Mouse (Mus musculus) intestine, embryonic 16.5 days (tissue): ENCODE measurements at regions not wholly inside any gene's neighbourhood (a gene's known extent, or its start where the extent isn't known, plus 50 kb on each side); places are given as distances from the start of the nearest gene placed in this dataset.
A peak's percentile ranks its signal among the peaks of the same experiment; 100 is the strongest.

ENCODE experiments used
- ATAC-seq: fragments of 200-750 bp; cut with Nextera tagmentation; 2 replicates; pipeline ENCODE4 v1.8.0; 2017; ENCODE audit warnings: moderate TSS enrichment, moderate library complexity
- H3K27ac ChIP-seq: fragments of 300-500 bp; sonication (generic); 2 replicates; pipeline ENCODE4 v1.5.1; 2014; ENCODE audit warnings: mild to moderate bottlenecking, low read length
- H3K27me3 ChIP-seq: fragments of 300-500 bp; sonication (generic); replicated peaks from 2 replicates; pipeline ENCODE4 v1.6.1; 2014; ENCODE audit warnings: low read length, control low read depth, mixed read lengths; ENCODE audit not compliant: control insufficient read depth, insufficient read depth
- H3K36me3 ChIP-seq: fragments of 300-500 bp; sonication (generic); 2 replicates; pipeline ENCODE4 v1.6.1; 2014; ENCODE audit warnings: low read length, control low read depth; ENCODE audit not compliant: control insufficient read depth, insufficient read depth
- H3K4me1 ChIP-seq: fragments of 300-500 bp; sonication (generic); 2 replicates; pipeline ENCODE4 v1.6.1; 2014; ENCODE audit warnings: low read length, control low read depth, mixed read lengths; ENCODE audit not compliant: control insufficient read depth, insufficient read depth
- H3K4me2 ChIP-seq: fragments of 300-500 bp; sonication (generic); 2 replicates; pipeline ENCODE4 v1.6.1; 2014; ENCODE audit warnings: low read depth, low read length, control low read depth
- H3K4me3 ChIP-seq: fragments of 300-500 bp; sonication (generic); 2 replicates; pipeline ENCODE4 v1.5.1; 2014; ENCODE audit warnings: mild to moderate bottlenecking, low read length
- H3K9ac ChIP-seq: fragments of 300-500 bp; sonication (generic); 2 replicates; pipeline ENCODE4 v1.6.1; 2014; ENCODE audit warnings: low read depth, low read length
- H3K9me3 ChIP-seq: fragments of 300-500 bp; sonication (generic); 2 replicates; pipeline ENCODE4 v1.6.1; 2016; ENCODE audit warnings: low read length, control low read depth; ENCODE audit not compliant: control insufficient read depth
- WGBS: fragments of 180-500 bp; shearing (Covaris S2); extraction: QIAGEN DNeasy Blood & Tissue Kit; methylation state at CpG from one replicate; pipeline ENCODE4 v1.1.7; 2014; 5-methylcytosine and 5-hydroxymethylcytosine counted together

DNA sequence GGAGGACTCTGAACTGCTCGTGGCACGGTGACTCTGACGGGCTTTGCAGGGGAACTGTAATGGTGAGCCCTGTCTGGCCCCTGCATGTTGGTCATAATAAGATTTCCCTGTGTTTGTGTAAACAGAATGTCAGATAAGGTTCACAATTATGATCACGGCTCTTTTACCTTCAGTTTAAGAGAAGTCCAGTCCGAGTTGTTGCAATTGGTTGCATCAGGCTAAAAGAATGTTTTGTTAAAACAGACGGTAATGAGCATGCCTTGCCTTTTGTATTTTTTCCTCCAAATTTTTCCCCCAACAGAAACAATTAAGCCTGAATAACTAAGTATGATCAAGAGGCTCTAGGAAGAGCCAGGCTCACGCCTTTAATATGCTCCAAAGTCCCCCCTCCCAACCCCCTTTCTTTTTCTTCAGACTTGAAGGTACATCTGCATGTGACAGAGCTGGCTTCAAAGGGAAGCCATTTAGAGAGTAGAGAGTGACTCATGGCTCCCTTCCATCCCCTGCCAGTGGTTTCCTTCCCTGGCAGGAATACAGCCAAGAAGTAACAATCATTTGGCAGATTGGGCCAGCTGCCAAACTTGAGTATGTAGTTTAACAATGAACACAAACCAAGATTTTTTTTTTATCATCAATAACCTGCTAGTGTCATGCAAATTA is 93.3 kb upstream of the Meis1 start:
- Histone ChIP-seq H3K27me3 (no peaks in the 10 kb centered on the region), H3K4me2 (no peak overlapping the region), H3K4me3 (no peak overlapping the region), H3K4me1 (no peaks in the 10 kb centered on the region), H3K9me3 (no peaks in the 10 kb centered on the region), H3K27ac (no peak overlapping the region), H3K9ac (no peak overlapping the region), H3K36me3 (no peaks in the 10 kb centered on the region)
- no peak for ATAC-seq
- 35% methylated on average over 7 of the region's 7 CpGs for WGBS

DNA sequence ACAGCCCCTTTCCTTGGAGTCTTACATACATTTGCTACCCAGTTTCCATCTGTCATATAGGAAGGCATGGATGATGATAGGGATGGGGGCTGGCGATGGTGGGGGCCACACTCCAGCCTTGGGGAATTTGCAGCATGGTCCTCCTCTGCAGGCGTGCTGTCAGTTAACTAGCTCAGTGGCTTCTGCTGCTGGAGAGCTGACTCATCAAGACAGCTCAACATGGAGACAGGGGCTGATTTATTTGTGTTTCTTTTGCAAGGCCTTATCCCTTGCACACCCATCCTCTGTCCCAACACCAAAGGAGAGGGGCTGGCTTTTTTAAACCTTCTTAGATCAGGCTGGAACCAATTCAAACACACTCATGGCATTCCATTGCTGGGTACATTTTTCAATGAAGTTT is 98.3 kb upstream of the Meis1 start:
- H3K4me2 ChIP-seq, result no peak overlapping the region
- ATAC-seq, result no peak
- no peaks in the 10 kb centered on the region for H3K36me3 ChIP-seq
- no peak overlapping the region for H3K27ac ChIP-seq
- 78% methylated on average over 2 of the region's 2 CpGs for WGBS
- no peaks in the 10 kb centered on the region for H3K9me3 ChIP-seq
- peaks cover 5% of the 10 kb centered on the region; the same call in 1 of the 2 replicates for H3K4me1 ChIP-seq
- H3K27me3 ChIP-seq, result no peaks in the 10 kb centered on the region
- H3K4me3 ChIP-seq, result no peak overlapping the region
- H3K9ac ChIP-seq, result no peak overlapping the region

DNA sequence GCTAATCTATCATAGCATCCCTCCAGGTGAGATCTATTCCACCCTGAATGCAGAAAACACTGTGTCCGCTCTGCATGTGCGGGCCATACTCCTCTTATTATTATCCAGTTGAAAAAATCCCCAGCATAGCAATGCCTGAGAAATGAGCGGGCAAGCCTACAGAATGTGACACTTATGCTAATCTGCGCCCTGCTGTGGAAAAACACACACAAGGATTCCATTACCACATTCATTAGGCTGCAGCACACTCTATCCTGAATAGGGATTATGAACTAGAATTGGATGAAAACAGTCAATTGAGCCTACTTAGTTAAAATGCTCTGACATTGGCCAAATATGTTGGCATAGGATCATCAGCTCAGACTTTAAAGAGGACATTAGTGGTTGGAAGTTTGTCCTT is 99.5 kb upstream of the Meis1 start:
- ATAC-seq, result no peak
- WGBS, result 81% methylated on average over 4 of the region's 4 CpGs
- no peaks in the 10 kb centered on the region for H3K36me3 ChIP-seq
- H3K4me3 ChIP-seq, result no peak overlapping the region
- no peak overlapping the region for H3K4me2 ChIP-seq
- no peak overlapping the region for H3K9ac ChIP-seq
- peaks cover 5% of the 10 kb centered on the region; the same call in 1 of the 2 replicates for H3K4me1 ChIP-seq
- H3K27me3 ChIP-seq, result no peaks in the 10 kb centered on the region
- no peaks in the 10 kb centered on the region for H3K9me3 ChIP-seq
- H3K27ac ChIP-seq, result no peak overlapping the region

GRCm38 (mm10) chr11:19119927-19120827 is 101.4 kb upstream of the Meis1 start:
- no peak overlapping the region for H3K4me2 ChIP-seq
- no peaks in the 10 kb centered on the region for H3K27me3 ChIP-seq
- no peak overlapping the region for H3K27ac ChIP-seq
- WGBS, result 57% methylated on average over 8 of the region's 8 CpGs
- H3K4me3 ChIP-seq, result no peak overlapping the region
- H3K36me3 ChIP-seq, result no peaks in the 10 kb centered on the region
- H3K4me1 ChIP-seq, result peaks cover 5% of the 10 kb centered on the region; the same call in 1 of the 2 replicates
- no peak overlapping the region for H3K9ac ChIP-seq
- no peak for ATAC-seq
- no peaks in the 10 kb centered on the region for H3K9me3 ChIP-seq

- H3K9ac ChIP-seq, result no peak overlapping the region
- no peaks in the 10 kb centered on the region for H3K27me3 ChIP-seq
- H3K4me3 ChIP-seq, result no peak overlapping the region
- H3K4me2 ChIP-seq, result no peak overlapping the region
- 0 out of 2 replicates have a peak overlapping the region, but pooled peaks have one; percentile 12 for H3K27ac ChIP-seq
- ATAC-seq, result no peak
- H3K4me1 ChIP-seq, result peaks cover 5% of the 10 kb centered on the region; the same call in 1 of the 2 replicates
- no peaks in the 10 kb centered on the region for H3K9me3 ChIP-seq
- H3K36me3 ChIP-seq, result no peaks in the 10 kb centered on the region
- WGBS, result 43% methylated on average over 3 of the region's 3 CpGs
These were observed 102.1 kb upstream of the Meis1 start for GRCm38 (mm10) chr11:19120871-19121270.

DNA sequence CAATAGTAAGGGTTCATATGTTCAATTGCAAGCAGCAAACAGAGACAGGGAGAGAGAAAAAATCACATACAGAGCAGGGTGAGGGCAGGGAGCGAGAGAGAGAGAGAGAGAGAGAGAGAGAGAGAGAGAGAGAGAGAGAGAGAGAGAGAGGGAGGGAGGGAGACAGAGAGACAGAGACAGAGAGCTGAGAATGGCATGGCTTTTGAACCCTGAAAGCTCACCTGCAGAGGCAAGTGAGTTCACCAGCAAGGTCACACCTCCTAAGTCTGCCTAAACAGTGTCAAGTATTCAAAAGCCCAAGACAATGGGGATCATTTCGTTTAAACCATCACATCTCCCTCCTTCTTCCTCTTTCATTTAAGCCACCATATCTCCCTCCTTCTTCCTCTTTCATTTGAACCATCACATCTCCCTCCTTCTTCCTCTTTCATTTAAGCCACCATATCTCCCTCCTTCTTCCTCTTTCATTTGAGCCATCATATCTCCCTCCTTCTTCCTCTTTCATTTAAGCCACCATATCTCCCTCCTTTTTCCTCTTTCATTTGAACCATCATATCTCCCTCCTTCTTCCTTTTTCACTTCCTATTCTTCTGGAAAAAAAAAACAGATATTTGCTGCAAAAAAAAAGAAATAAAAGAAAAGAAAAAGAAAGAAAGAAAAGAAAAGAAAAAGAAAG is 116.7 kb upstream of the Meis1 start:
- no peak overlapping the region for H3K9ac ChIP-seq
- WGBS, result 66% methylated on average over 2 of the region's 2 CpGs
- no peak overlapping the region for H3K4me3 ChIP-seq
- no peaks in the 10 kb centered on the region for H3K36me3 ChIP-seq
- no peaks in the 10 kb centered on the region for H3K27me3 ChIP-seq
- no peaks in the 10 kb centered on the region for H3K4me1 ChIP-seq
- no peak overlapping the region for H3K4me2 ChIP-seq
- no peak for ATAC-seq
- no peaks in the 10 kb centered on the region for H3K9me3 ChIP-seq
- H3K27ac ChIP-seq, result no peak overlapping the region

DNA sequence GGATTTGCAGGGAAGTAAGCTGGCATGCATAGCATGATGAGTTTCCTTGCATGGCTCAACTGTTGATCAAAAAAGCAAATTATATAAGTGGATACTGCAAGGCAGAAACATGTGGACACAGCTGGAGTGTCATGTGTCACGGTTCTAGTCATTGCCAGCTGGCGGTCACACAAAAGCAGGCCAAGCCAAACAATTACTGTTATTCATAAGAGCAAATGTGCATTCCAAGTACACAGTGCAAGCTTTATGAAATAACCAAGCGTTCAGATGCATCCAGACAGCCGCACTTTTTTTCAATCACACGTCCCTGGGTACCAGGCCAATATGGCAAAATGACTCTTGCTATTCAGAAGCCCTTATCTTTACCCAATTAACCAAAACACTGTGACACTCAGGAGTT is 119.6 kb upstream of the Meis1 start:
- ATAC-seq, result peak; percentile 44; the same call in 1 of the 2 replicates
- no peak overlapping the region for H3K4me2 ChIP-seq
- no peak overlapping the region for H3K4me3 ChIP-seq
- H3K36me3 ChIP-seq, result no peaks in the 10 kb centered on the region
- no peak overlapping the region for H3K9ac ChIP-seq
- no peaks in the 10 kb centered on the region for H3K4me1 ChIP-seq
- H3K27me3 ChIP-seq, result no peaks in the 10 kb centered on the region
- H3K9me3 ChIP-seq, result no peaks in the 10 kb centered on the region
- 50% methylated on average over 5 of the region's 5 CpGs for WGBS
- 0 out of 2 replicates have a peak overlapping the region, but pooled peaks have one; percentile 9 for H3K27ac ChIP-seq

GRCm38 (mm10) chr11:19138831-19139230 is 120.0 kb upstream of the Meis1 start:
- no peak for ATAC-seq
- H3K9ac ChIP-seq, result no peak overlapping the region
- 70% methylated on average over 2 of the region's 2 CpGs for WGBS
- no peaks in the 10 kb centered on the region for H3K4me1 ChIP-seq
- H3K4me2 ChIP-seq, result no peak overlapping the region
- 0 out of 2 replicates have a peak overlapping the region, but pooled peaks have one; percentile 9 for H3K27ac ChIP-seq
- no peaks in the 10 kb centered on the region for H3K27me3 ChIP-seq
- H3K4me3 ChIP-seq, result no peak overlapping the region
- no peaks in the 10 kb centered on the region for H3K9me3 ChIP-seq
- no peaks in the 10 kb centered on the region for H3K36me3 ChIP-seq

DNA sequence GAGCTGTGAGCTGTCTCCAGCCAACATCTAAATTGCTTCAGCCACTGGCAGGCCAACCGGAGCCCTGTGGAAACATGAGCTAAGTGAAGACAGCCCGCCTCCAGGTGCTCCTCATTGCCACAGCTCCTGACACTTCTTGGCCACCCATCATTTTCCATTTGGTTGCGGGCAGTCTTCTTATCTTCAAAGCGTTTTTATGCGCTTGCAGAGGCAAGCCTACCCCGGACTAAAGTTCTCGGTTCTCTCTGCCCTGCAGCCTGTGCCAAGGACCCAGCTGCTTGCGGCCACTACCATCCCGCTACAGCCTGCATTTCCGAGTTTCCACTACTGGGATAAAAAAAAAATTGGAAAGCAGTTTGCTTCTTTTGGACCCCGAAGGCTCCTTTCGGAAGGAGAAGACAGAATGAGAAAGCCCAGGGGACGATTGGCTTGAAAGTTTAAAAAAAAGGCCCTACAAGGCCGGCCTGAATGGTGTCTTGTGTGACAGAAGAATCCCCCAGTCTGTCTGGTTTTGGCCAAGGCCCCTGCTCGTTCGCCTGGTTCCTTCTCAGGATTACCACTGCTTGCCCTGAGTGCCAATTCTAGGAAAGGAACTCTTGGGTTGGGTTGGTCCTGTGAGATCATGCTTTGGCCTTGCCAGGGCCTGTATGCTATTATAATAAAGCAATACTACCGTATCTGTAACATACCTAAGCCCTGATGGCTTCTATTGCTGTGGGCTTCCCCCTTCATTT is 124.6 kb upstream of the Meis1 start:
- WGBS, result 79% methylated on average over 17 of the region's 17 CpGs
- H3K9me3 ChIP-seq, result no peaks in the 10 kb centered on the region
- no peak overlapping the region for H3K27ac ChIP-seq
- no peak for ATAC-seq
- H3K27me3 ChIP-seq, result no peaks in the 10 kb centered on the region
- no peak overlapping the region for H3K4me3 ChIP-seq
- no peaks in the 10 kb centered on the region for H3K36me3 ChIP-seq
- H3K4me1 ChIP-seq, result no peaks in the 10 kb centered on the region
- H3K4me2 ChIP-seq, result no peak overlapping the region
- no peak overlapping the region for H3K9ac ChIP-seq
